Mouse (Mus musculus): ENCODE results near the gene Mrpl3. TPM values are rescaled to one million over a fixed set of nuclear protein-coding genes. Genes with fewer than 3 reads are reported as not detected.

Gene Mrpl3
- polyA plus RNA-seq, 1 experiment, result 14.7 TPM

GRCm38 (mm10) chr9:105049636-105050035, 3.4 kb upstream of the Mrpl3 start:
- 52% methylated on average over 2 of the region's 2 CpGs for WGBS
- no peaks in the 10 kb centered on the region for H3K4me1 ChIP-seq (ENCODE audit: control insufficient read depth, insufficient read depth, low read length)
- no peak overlapping the region for H3K4me3 ChIP-seq (replicated peaks; ENCODE audit: control insufficient read depth, low read depth, low read length)
- TF ChIP-seq CTCF (IDR thresholded peaks at IDR 0.05; ENCODE audit: control insufficient read depth, insufficient read depth, low read length) (no peak), POLR2A (IDR thresholded peaks at IDR 0.05; ENCODE audit: borderline replicate concordance, control insufficient read depth, low read depth, low read length) (no peak)
- no peak overlapping the region for H3K27ac ChIP-seq (ENCODE audit: control insufficient read depth, insufficient read depth, low read depth, low read length, poor library complexity)

GRCm38 (mm10) chr9:105050257-105050656, 2.8 kb upstream of the Mrpl3 start:
- no peaks in the 10 kb centered on the region for H3K4me1 ChIP-seq (ENCODE audit: control insufficient read depth, insufficient read depth, low read length)

GRCm38 (mm10) chr9:105053812-105054211, 773 bp downstream of the Mrpl3 start:
- 8% methylated on average over 4 of the region's 4 CpGs for WGBS
- no peak overlapping the region for H3K27ac ChIP-seq (ENCODE audit: control insufficient read depth, insufficient read depth, low read depth, low read length, poor library complexity)
- TF ChIP-seq CTCF (IDR thresholded peaks at IDR 0.05; ENCODE audit: control insufficient read depth, insufficient read depth, low read length) (no peak), POLR2A (IDR thresholded peaks at IDR 0.05; ENCODE audit: borderline replicate concordance, control insufficient read depth, low read depth, low read length) (no peak)
- H3K4me1 ChIP-seq (ENCODE audit: control insufficient read depth, insufficient read depth, low read length), result no peaks in the 10 kb centered on the region
- peak overlapping the region; percentile 69 for H3K4me3 ChIP-seq (replicated peaks; ENCODE audit: control insufficient read depth, low read depth, low read length)

More at GRCm38 (mm10) chr9:105050257-105050656, 2.8 kb upstream of the Mrpl3 start:
- WGBS, result 60% methylated on average over 2 of the region's 2 CpGs
- Histone ChIP-seq H3K4me3 (replicated peaks; ENCODE audit: control insufficient read depth, low read depth, low read length) (no peak overlapping the region), H3K27ac (ENCODE audit: control insufficient read depth, insufficient read depth, low read depth, low read length, poor library complexity) (no peak overlapping the region)
- TF ChIP-seq POLR2A (IDR thresholded peaks at IDR 0.05; ENCODE audit: borderline replicate concordance, control insufficient read depth, low read depth, low read length) (no peak), CTCF (IDR thresholded peaks at IDR 0.05; ENCODE audit: control insufficient read depth, insufficient read depth, low read length) (no peak)

- WGBS, result 92% methylated on average over 10 of the region's 10 CpGs
- TF ChIP-seq POLR2A (IDR thresholded peaks at IDR 0.05; ENCODE audit: borderline replicate concordance, control insufficient read depth, low read depth, low read length) (no peak), CTCF (IDR thresholded peaks at IDR 0.05; ENCODE audit: control insufficient read depth, insufficient read depth, low read length) (no peak)
- no peak overlapping the region for H3K27ac ChIP-seq (ENCODE audit: control insufficient read depth, insufficient read depth, low read depth, low read length, poor library complexity)
- H3K4me3 ChIP-seq (replicated peaks; ENCODE audit: control insufficient read depth, low read depth, low read length), result no peak overlapping the region
- no peaks in the 10 kb centered on the region for H3K4me1 ChIP-seq (ENCODE audit: control insufficient read depth, insufficient read depth, low read length)
Measured at GRCm38 (mm10) chr9:105069106-105069505, 16.1 kb downstream of the Mrpl3 start.

GRCm38 (mm10) chr9:105072991-105073748, 20.1 kb downstream of the Mrpl3 start:
- no peak overlapping the region for H3K4me3 ChIP-seq (replicated peaks; ENCODE audit: control insufficient read depth, low read depth, low read length)
- TF ChIP-seq CTCF (IDR thresholded peaks at IDR 0.05; ENCODE audit: control insufficient read depth, insufficient read depth, low read length) (no peak), POLR2A (IDR thresholded peaks at IDR 0.05; ENCODE audit: borderline replicate concordance, control insufficient read depth, low read depth, low read length) (no peak)
- H3K27ac ChIP-seq (ENCODE audit: control insufficient read depth, insufficient read depth, low read depth, low read length, poor library complexity), result no peak overlapping the region
- WGBS, result 76% methylated on average over 4 of the region's 4 CpGs
- H3K4me1 ChIP-seq (ENCODE audit: control insufficient read depth, insufficient read depth, low read length), result no peaks in the 10 kb centered on the region

- H3K27ac ChIP-seq (ENCODE audit: control insufficient read depth, insufficient read depth, low read depth, low read length, poor library complexity), result no peak overlapping the region
- no peak overlapping the region for H3K4me3 ChIP-seq (replicated peaks; ENCODE audit: control insufficient read depth, low read depth, low read length)
- TF ChIP-seq POLR2A (IDR thresholded peaks at IDR 0.05; ENCODE audit: borderline replicate concordance, control insufficient read depth, low read depth, low read length) (no peak), CTCF (IDR thresholded peaks at IDR 0.05; ENCODE audit: control insufficient read depth, insufficient read depth, low read length) (no peak)
- no peaks in the 10 kb centered on the region for H3K4me1 ChIP-seq (ENCODE audit: control insufficient read depth, insufficient read depth, low read length)
- WGBS, result 87% methylated on average over 8 of the region's 8 CpGs
Measured at GRCm38 (mm10) chr9:105074851-105075250, 21.8 kb downstream of the Mrpl3 start.

- H3K4me3 ChIP-seq (replicated peaks; ENCODE audit: control insufficient read depth, low read depth, low read length), result no peak overlapping the region
- 88% methylated on average over 13 of the region's 13 CpGs for WGBS
- H3K4me1 ChIP-seq (ENCODE audit: control insufficient read depth, insufficient read depth, low read length), result no peaks in the 10 kb centered on the region
- no peak overlapping the region for H3K27ac ChIP-seq (ENCODE audit: control insufficient read depth, insufficient read depth, low read depth, low read length, poor library complexity)
- TF ChIP-seq POLR2A (IDR thresholded peaks at IDR 0.05; ENCODE audit: borderline replicate concordance, control insufficient read depth, low read depth, low read length) (no peak), CTCF (IDR thresholded peaks at IDR 0.05; ENCODE audit: control insufficient read depth, insufficient read depth, low read length) (no peak)
Measured at GRCm38 (mm10) chr9:105076756-105077424, 23.9 kb downstream of the Mrpl3 start.

- Histone ChIP-seq H3K27ac (ENCODE audit: control insufficient read depth, insufficient read depth, low read depth, low read length, poor library complexity) (no peak overlapping the region), H3K4me3 (replicated peaks; ENCODE audit: control insufficient read depth, low read depth, low read length) (no peak overlapping the region), H3K4me1 (ENCODE audit: control insufficient read depth, insufficient read depth, low read length) (no peaks in the 10 kb centered on the region)
- TF ChIP-seq CTCF (IDR thresholded peaks at IDR 0.05; ENCODE audit: control insufficient read depth, insufficient read depth, low read length), result no peak
- TF ChIP-seq POLR2A (IDR thresholded peaks at IDR 0.05; ENCODE audit: borderline replicate concordance, control insufficient read depth, low read depth, low read length), result no peak
- 86% methylated on average over 4 of the region's 4 CpGs for WGBS
Measured at GRCm38 (mm10) chr9:105078460-105078859, 25.4 kb downstream of the Mrpl3 start.
